Mouse (Mus musculus) G1E (cell line): ENCODE measurements at regions not wholly inside any gene's neighbourhood (a gene's known extent, or its start where the extent isn't known, plus 50 kb on each side); places are given as distances from the start of the nearest gene placed in this dataset.

Experiments
- ATAC-seq: 2 replicates; pipeline ENCODE4 v1.8.0; 2016; ENCODE audit warnings: mild to moderate bottlenecking; ENCODE audit not compliant: insufficient number of reproducible peaks, poor library complexity, low FRiP score, severe bottlenecking; ENCODE audit errors: extremely low read depth
- DNase-seq: peaks from one replicate; pipeline ENCODE4 v3.0.0; 2012; ENCODE audit warnings: low spot score
- H3K27me3 ChIP-seq: 2 replicates; pipeline ENCODE4 v1.6.1; 2012; ENCODE audit warnings: mild to moderate bottlenecking, low read length, inconsistent platforms; ENCODE audit not compliant: insufficient read depth
- H3K36me3 ChIP-seq: replicated peaks from 2 replicates; pipeline ENCODE3; 2012; ENCODE audit warnings: mild to moderate bottlenecking, inconsistent platforms
- H3K4me1 ChIP-seq: 2 replicates; pipeline ENCODE4 v1.6.1; 2012; ENCODE audit warnings: low read depth, low read length, inconsistent platforms, mixed read lengths; ENCODE audit not compliant: insufficient read depth
- H3K4me3 ChIP-seq: 2 replicates; pipeline ENCODE4 v1.5.1; 2012; ENCODE audit warnings: low read depth, mild to moderate bottlenecking, inconsistent platforms, low read length, moderate library complexity, mixed read lengths
- H3K9me3 ChIP-seq: replicated peaks from 2 replicates; pipeline ENCODE4 v1.6.1; 2012; ENCODE audit warnings: inconsistent platforms
- CTCF ChIP-seq: IDR thresholded peaks from 2 replicates; pipeline ENCODE4 v1.5.1; 2012; ENCODE audit warnings: low read depth, low read length, inconsistent platforms, mixed read lengths
- GATA1 ChIP-seq: IDR thresholded peaks from 2 replicates; pipeline ENCODE4 v1.6.1; 2012; ENCODE audit warnings: borderline replicate concordance, low read length, inconsistent platforms, mixed read lengths
- GATA2 ChIP-seq: IDR thresholded peaks from 2 replicates; pipeline ENCODE4 v1.6.1; 2012; ENCODE audit warnings: low read depth, low read length, inconsistent platforms, borderline replicate concordance
- POLR2AphosphoS5 ChIP-seq: IDR thresholded peaks from 2 replicates; pipeline ENCODE4 v1.6.1; 2012; ENCODE audit warnings: low read depth, low read length, inconsistent platforms; ENCODE audit not compliant: insufficient replicate concordance
- TAL1 ChIP-seq: conservative IDR thresholded peaks from 2 replicates; pipeline ENCODE4 v1.6.1; 2012; ENCODE audit warnings: low read depth, low read length, inconsistent platforms, mixed read lengths

GRCm38 (mm10) chr7:144994229-144994628, 54.5 kb upstream of the Ccnd1 start:
- no peak overlapping the region for H3K4me3 ChIP-seq
- no peaks in the 10 kb centered on the region for H3K4me1 ChIP-seq
- H3K27me3 ChIP-seq, result peaks cover 4% of the 10 kb centered on the region
- ATAC-seq (no peak), DNase-seq (no peak)
- TF ChIP-seq CTCF (no peak), TAL1 (no peak), GATA1 (no peak), GATA2 (no peak), POLR2AphosphoS5 (no peak)
- no peaks in the 10 kb centered on the region for H3K36me3 ChIP-seq
- H3K9me3 ChIP-seq, result no peaks in the 10 kb centered on the region

- Histone ChIP-seq H3K9me3 (no peaks in the 10 kb centered on the region), H3K4me1 (no peaks in the 10 kb centered on the region), H3K27me3 (peaks cover 4% of the 10 kb centered on the region), H3K4me3 (no peak overlapping the region), H3K36me3 (no peaks in the 10 kb centered on the region)
- ATAC-seq (no peak), DNase-seq (no peak)
- TF ChIP-seq POLR2AphosphoS5 (no peak), TAL1 (no peak)
Observed at GRCm38 (mm10) chr7:144993566-144993965, 53.8 kb upstream of the Ccnd1 start.

DNA sequence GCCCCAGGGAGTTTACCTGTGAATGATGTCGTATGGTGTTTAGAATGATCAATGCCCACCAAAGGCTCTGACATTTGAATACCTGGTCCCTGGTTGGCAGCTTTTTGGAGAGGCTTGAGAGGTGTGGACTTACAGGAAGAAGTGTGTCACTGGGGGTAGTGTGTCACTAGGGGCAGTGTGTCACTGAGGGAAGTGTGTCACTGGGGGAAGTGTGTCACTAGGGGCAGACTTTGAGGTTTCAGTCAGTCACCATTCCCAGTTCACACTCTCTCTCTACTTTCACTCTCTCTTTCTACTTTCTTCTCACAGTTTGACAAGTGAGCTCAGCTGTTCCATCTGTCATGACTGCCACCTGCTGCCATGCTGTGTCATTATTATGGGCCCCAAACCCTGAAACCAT, 52.0 kb upstream of the Ccnd1 start:
- TF ChIP-seq GATA2, result no peak
- no peak for TF ChIP-seq GATA1
- TF ChIP-seq TAL1, result no peak
- TF ChIP-seq POLR2AphosphoS5, result no peak
- no peak for TF ChIP-seq CTCF
- H3K27me3 ChIP-seq, result peaks cover 15% of the 10 kb centered on the region
- no peaks in the 10 kb centered on the region for H3K4me1 ChIP-seq
- no peak for ATAC-seq
- no peak for DNase-seq
- H3K36me3 ChIP-seq, result no peaks in the 10 kb centered on the region
- H3K4me3 ChIP-seq, result no peak overlapping the region
- no peaks in the 10 kb centered on the region for H3K9me3 ChIP-seq
